Mouse (Mus musculus): ENCODE data around the gene Cenpp.

DNA sequence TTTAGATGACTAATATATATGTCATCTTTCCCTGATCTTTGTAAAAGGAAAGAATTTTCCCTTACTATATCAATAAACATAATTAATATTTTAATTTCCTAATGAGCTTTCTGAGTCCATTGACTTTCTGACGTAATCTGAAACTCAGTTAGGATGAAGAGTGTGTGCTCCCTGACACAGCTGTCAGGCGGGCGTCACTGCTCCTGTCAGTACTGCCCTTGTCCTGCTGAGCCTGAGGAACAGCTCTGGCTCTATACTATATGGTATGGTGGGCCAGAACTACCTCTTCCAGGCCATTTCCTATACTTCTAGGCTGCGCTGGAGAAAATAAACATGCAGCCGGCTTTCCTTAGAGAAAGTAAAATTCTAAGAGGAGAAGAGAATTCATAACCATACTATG is 98.1 kb downstream of the Cenpp start:
- no peak for TF ChIP-seq CTCF (IDR thresholded peaks at IDR 0.05; ENCODE audit: insufficient read depth, low read depth, low read length)
- no peak for TF ChIP-seq POLR2A (IDR thresholded peaks at IDR 0.05; ENCODE audit: insufficient read depth, low read depth, low read length)

Data from olfactory bulb, adult 2 months (tissue).